Mouse (Mus musculus) cerebellum, adult 2 months (tissue): ENCODE results near the gene Nfkbil1.

Experiments used
- CTCF ChIP-seq: fragments of 200-500 bp; IDR thresholded peaks from 2 replicates; pipeline ENCODE4 v1.5.1; 2011; ENCODE audit warnings: low read depth, mild to moderate bottlenecking, control low read depth, low read length, moderate library complexity, borderline replicate concordance; ENCODE audit not compliant: insufficient read depth
- POLR2A ChIP-seq: fragments of 200-500 bp; IDR thresholded peaks from 2 replicates; pipeline ENCODE4 v1.6.1; 2011; ENCODE audit warnings: low read length, control low read depth, borderline replicate concordance; ENCODE audit not compliant: insufficient read depth

GRCm38 (mm10) chr17:35276304-35276864 is 40.8 kb upstream of the Nfkbil1 start:
- TF ChIP-seq POLR2A (no peak), CTCF (no peak)
